Mouse (Mus musculus) left cerebral cortex, adult 11 months (tissue): ENCODE measurements around the gene Catip.

Experiments used
- DNase-seq: peaks from one replicate; pipeline ENCODE4 v3.0.0; 2022; ENCODE audit warnings: low spot score

Gene Catip

DNA sequence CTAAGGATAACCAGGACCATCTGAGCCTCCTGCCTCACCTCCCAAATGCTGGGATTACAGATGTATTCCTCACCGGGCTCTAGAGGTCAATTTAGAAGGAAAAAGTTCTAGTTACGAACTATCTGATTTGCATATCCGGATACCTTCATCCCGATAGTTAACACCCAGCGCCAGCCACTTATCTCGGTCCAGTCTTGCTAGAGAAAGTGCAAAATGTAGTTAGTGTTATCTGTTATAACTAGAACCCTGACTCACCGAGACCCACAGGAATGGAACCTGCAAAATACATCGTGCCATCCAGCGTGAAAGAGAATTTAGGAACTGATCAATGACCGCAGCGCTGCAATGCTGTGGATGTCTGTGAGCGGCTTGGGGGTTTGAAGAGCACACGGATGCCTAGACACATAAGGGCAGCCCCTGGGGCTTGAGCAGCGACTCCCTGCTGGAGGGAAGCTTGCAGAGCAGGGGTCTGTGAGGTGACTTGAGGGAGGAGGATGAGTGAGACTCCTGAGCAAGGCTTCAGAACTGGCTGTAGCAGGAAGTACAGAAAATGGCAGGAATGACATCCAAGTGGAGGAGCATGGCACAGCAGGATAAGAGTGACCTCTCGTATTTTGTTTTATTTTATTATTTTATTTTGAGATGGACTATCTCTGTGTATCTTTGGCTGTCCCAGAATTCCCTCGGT lies 39.3 kb downstream of the Catip start:
- no peak for DNase-seq

DNA sequence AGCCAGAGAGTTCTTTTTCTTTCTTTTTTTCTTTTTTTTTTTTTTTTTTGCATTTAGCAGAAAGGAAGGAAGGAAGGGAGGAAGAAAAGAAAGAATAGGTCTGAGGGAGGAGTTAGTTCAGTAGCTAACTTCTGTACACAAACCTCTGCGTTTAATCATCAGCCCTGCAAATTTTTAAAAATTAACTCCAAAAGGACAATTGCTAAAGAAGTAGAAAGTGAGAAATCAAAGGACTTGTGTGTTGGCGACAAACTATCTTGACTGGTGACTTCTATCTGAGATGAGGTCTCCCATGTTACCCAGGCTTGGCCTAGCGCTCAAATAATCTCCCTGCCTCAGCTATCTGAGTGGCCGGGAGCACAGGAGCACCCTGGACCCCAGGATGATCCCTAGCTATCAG lies 42.3 kb downstream of the Catip start:
- DNase-seq: no peak

GRCm38 (mm10) chr1:74408589-74409504 lies 46.9 kb downstream of the Catip start, which contains the start of gene Vil1:
Gene Vil1, plus strand, starts transcription at chr1:74409376.
- no peak for DNase-seq

DNA sequence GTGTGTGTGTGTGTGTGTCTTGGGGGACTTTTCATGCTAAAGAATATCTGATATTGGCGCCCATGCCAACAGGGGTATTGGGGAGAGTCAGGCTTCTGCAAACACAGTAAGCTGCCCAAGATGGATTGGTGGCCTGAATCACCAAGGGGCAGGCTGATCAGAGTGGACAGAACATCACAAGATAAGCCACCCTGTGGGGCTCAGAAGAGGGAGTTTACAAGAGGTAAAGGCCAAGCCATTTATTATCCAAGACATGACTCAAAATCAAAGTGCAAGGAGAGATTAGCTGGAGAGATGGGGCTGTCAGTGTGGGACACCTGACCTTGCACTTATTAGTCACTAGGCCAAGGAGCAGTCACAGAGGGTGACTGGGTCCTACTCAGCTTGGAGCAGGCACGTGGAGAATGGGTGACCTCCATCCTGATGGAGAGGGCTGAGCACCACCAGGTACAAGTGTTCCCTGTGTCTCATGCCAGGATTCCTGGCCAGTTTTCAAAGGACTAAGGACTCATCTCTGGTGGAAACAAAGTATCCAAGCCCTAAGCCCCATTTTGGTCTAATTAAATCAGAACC lies 49.9 kb downstream of the Catip start:
- DNase-seq: no peak

GRCm38 (mm10) chr1:74412711-74413110 lies 50.8 kb downstream of the Catip start:
- no peak for DNase-seq

DNA sequence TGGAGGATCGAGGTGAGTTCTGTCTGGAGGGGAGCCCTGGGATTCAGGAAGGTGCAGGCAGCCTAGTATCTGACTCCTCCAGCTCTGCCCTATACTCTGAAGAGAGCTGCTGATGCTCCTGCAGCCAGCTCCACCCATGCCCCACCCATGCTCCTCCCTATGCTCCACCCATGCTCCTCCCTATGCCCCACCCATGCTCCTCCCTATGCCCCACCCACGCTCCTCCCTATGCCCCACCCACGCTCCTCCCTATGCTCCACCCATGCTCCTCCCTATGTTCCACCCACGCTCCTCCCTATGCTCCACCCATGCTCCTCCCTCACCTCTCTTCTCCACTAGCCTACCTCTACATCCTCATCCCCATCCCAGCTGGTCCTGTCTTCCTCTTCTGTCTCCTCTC lies 53.2 kb downstream of the Catip start:
- no peak for DNase-seq
